Mouse (Mus musculus): ENCODE data around the gene Nup98. TPM values are rescaled to one million over a fixed set of nuclear protein-coding genes. Genes with fewer than 3 reads are reported as not detected.

The Nup98 gene
- total and polyA plus RNA-seq, 3 experiments = 25.9 to 195 (median 45.2) TPM

- Histone ChIP-seq H3K27ac (ENCODE audit: control insufficient read depth, low read depth, low read length) (no peak overlapping the region), H3K4me3 (ENCODE audit: control insufficient read depth in 1 of 2, insufficient read depth in 1 of 2, low read depth in 2 of 2, low read length in 2 of 2) (no peak overlapping the region), H3K27me3 (ENCODE audit: control insufficient read depth in 1 of 2, insufficient read depth in 2 of 2, low read length in 2 of 2) (no peaks in the 10 kb centered on the region), H3K9me3 (replicated peaks; ENCODE audit: insufficient read depth, low read length) (no peaks in the 10 kb centered on the region), H3K36me3 (ENCODE audit: control insufficient read depth in 1 of 2, insufficient read depth in 2 of 2, low read length in 2 of 2) (peaks cover 21 to 23% of the 10 kb centered on the region in 2 experiments), H3K4me1 (ENCODE audit: control insufficient read depth in 1 of 2, insufficient read depth in 2 of 2, low read length in 2 of 2) (peaks cover 0 to 2% of the 10 kb centered on the region in 2 experiments; a peak in 3 of 4 replicates), H3K9ac (ENCODE audit: control insufficient read depth, low read depth, low read length, poor library complexity, severe bottlenecking) (no peak overlapping the region), H3K79me2 (ENCODE audit: control insufficient read depth, insufficient read depth, low read length, poor library complexity) (peaks cover 62% of the 10 kb centered on the region)
- DNase-seq (ENCODE audit: low read depth, low spot score) = no peak
- TF ChIP-seq USF1 (IDR thresholded peaks at IDR 0.05; ENCODE audit: low read depth, low read length) (no peak), ZNF384 (IDR thresholded peaks at IDR 0.05; ENCODE audit: low read depth, low read length) (0 out of 2 replicates have a peak, but pooled peaks have one; percentile 43)
Measured at GRCm38 (mm10) chr7:102200996-102201785, 8.8 kb downstream of the Nup98 start.

- H3K27ac ChIP-seq (ENCODE audit: control insufficient read depth, low read depth, low read length) = no peak overlapping the region
- no peaks in the 10 kb centered on the region for H3K27me3 ChIP-seq (ENCODE audit: control insufficient read depth in 1 of 2, insufficient read depth in 2 of 2, low read length in 2 of 2)
- TF ChIP-seq ZKSCAN1 (IDR thresholded peaks at IDR 0.05; ENCODE audit: low read depth, low read length) (no peak), CTCF (IDR thresholded peaks at IDR 0.05 in 2 of 3, conservative IDR thresholded peaks at IDR 0.05 in 1 of 3; ENCODE audit: control insufficient read depth in 1 of 3, insufficient read depth in 1 of 3, low read depth in 2 of 3, low read length in 3 of 3, poor library complexity in 1 of 3, severe bottlenecking in 1 of 3) (no peak), ELF1 (IDR thresholded peaks at IDR 0.05; ENCODE audit: low read depth, low read length) (no peak), GABPA (IDR thresholded peaks at IDR 0.05; ENCODE audit: low read depth, low read length) (no peak), GATA1 (IDR thresholded peaks at IDR 0.05; ENCODE audit: low read depth, low read length) (no peak), MXI1 (IDR thresholded peaks at IDR 0.05; ENCODE audit: low read depth, low read length) (no peak), ZC3H11A (IDR thresholded peaks at IDR 0.05; ENCODE audit: low read depth, low read length) (no peak), MAX (IDR thresholded peaks at IDR 0.05; ENCODE audit: low read length) (no peak), RAD21 (IDR thresholded peaks at IDR 0.05; ENCODE audit: low read depth, low read length) (no peak), POLR2A (IDR thresholded peaks at IDR 0.05; ENCODE audit: control insufficient read depth in 1 of 2, insufficient read depth in 1 of 2, low read depth in 1 of 2, low read length in 2 of 2, poor library complexity in 1 of 2) (no peak), MAZ (IDR thresholded peaks at IDR 0.05; ENCODE audit: low read depth, low read length) (no peak)
- no peak overlapping the region for H3K4me3 ChIP-seq (ENCODE audit: control insufficient read depth in 1 of 2, insufficient read depth in 1 of 2, low read depth in 2 of 2, low read length in 2 of 2)
- peaks cover 60% of the 10 kb centered on the region for H3K79me2 ChIP-seq (ENCODE audit: control insufficient read depth, insufficient read depth, low read length, poor library complexity)
- DNase-seq (ENCODE audit: low read depth, low spot score) = no peak
- no peaks in the 10 kb centered on the region for H3K9me3 ChIP-seq (replicated peaks; ENCODE audit: insufficient read depth, low read length)
- H3K9ac ChIP-seq (ENCODE audit: control insufficient read depth, low read depth, low read length, poor library complexity, severe bottlenecking) = no peak overlapping the region
- H3K4me1 ChIP-seq (ENCODE audit: control insufficient read depth in 1 of 2, insufficient read depth in 2 of 2, low read length in 2 of 2) = peaks cover 0 to 2% of the 10 kb centered on the region in 2 experiments; a peak in 3 of 4 replicates
- H3K36me3 ChIP-seq (ENCODE audit: control insufficient read depth in 1 of 2, insufficient read depth in 2 of 2, low read length in 2 of 2) = peaks cover 18 to 26% of the 10 kb centered on the region in 2 experiments
Measured at GRCm38 (mm10) chr7:102200576-102200975, 9.4 kb downstream of the Nup98 start.

GRCm38 (mm10) chr7:102192356-102192755 is 17.6 kb downstream of the Nup98 start:
- Histone ChIP-seq H3K79me2 (ENCODE audit: control insufficient read depth, insufficient read depth, low read length, poor library complexity) (peaks cover 4% of the 10 kb centered on the region), H3K27me3 (ENCODE audit: control insufficient read depth in 1 of 2, insufficient read depth in 2 of 2, low read length in 2 of 2) (no peaks in the 10 kb centered on the region), H3K4me3 (ENCODE audit: control insufficient read depth in 1 of 2, insufficient read depth in 1 of 2, low read depth in 2 of 2, low read length in 2 of 2) (no peak overlapping the region), H3K9ac (ENCODE audit: control insufficient read depth, low read depth, low read length, poor library complexity, severe bottlenecking) (no peak overlapping the region), H3K4me1 (ENCODE audit: control insufficient read depth in 1 of 2, insufficient read depth in 2 of 2, low read length in 2 of 2) (no peaks in the 10 kb centered on the region; a peak in 1 of 4 replicates), H3K27ac (ENCODE audit: control insufficient read depth, low read depth, low read length) (no peak overlapping the region), H3K9me3 (replicated peaks; ENCODE audit: insufficient read depth, low read length) (no peaks in the 10 kb centered on the region), H3K36me3 (ENCODE audit: control insufficient read depth in 1 of 2, insufficient read depth in 2 of 2, low read length in 2 of 2) (peaks cover 0 to 39% of the 10 kb centered on the region in 2 experiments; a peak in 3 of 4 replicates)
- TF ChIP-seq SMC3 (IDR thresholded peaks at IDR 0.05; ENCODE audit: low read depth, low read length) = 0 out of 2 replicates have a peak, but pooled peaks have one; percentile 28
- TF ChIP-seq ZKSCAN1 (IDR thresholded peaks at IDR 0.05; ENCODE audit: low read depth, low read length) = no peak
- TF ChIP-seq E2F4 (IDR thresholded peaks at IDR 0.05; ENCODE audit: borderline replicate concordance, low read depth, low read length) = no peak
- TF ChIP-seq RAD21 (IDR thresholded peaks at IDR 0.05; ENCODE audit: low read depth, low read length) = peak; percentile 14
- no peak for TF ChIP-seq ZC3H11A (IDR thresholded peaks at IDR 0.05; ENCODE audit: low read depth, low read length)
- no peak for TF ChIP-seq ZNF384 (IDR thresholded peaks at IDR 0.05; ENCODE audit: low read depth, low read length)
- peak in 1 of 3 experiments; percentile 34; a peak in 2 of 6 replicates for TF ChIP-seq CTCF (IDR thresholded peaks at IDR 0.05 in 2 of 3, conservative IDR thresholded peaks at IDR 0.05 in 1 of 3; ENCODE audit: control insufficient read depth in 1 of 3, insufficient read depth in 1 of 3, low read depth in 2 of 3, low read length in 3 of 3, poor library complexity in 1 of 3, severe bottlenecking in 1 of 3)
- no peak for TF ChIP-seq ELF1 (IDR thresholded peaks at IDR 0.05; ENCODE audit: low read depth, low read length)
- no peak for DNase-seq (ENCODE audit: low read depth, low spot score)

Measured in MEL (cell line).